Mouse (Mus musculus) urinary bladder, postnatal 25 days (tissue): ENCODE results near the gene Gnaq.
A peak's percentile ranks its signal among the peaks of the same experiment; 100 is the strongest.
"Not testable (repeated sequence)": the region's sequence is repeated elsewhere in the genome, so short reads cannot be mapped to it uniquely, and the experiment has no call there.

Experiments used
- DNase-seq: peaks from one replicate; pipeline ENCODE4 v3.0.0; 2022; ENCODE audit warnings: low spot score

Gnaq gene

DNA sequence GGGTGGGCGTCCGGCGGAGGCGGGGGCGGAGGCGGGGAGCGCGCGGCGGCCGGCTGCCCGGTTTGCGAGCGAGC lies at the start of gene Gnaq:
Gene Gnaq (plus strand): TSS at position 41 of the 74 bp plus-strand sequence.
- no peak for DNase-seq

GRCm38 (mm10) chr19:16083981-16084630 lies 48.5 kb upstream of the Gnaq start:
- DNase-seq = not testable (repeated sequence)

DNA sequence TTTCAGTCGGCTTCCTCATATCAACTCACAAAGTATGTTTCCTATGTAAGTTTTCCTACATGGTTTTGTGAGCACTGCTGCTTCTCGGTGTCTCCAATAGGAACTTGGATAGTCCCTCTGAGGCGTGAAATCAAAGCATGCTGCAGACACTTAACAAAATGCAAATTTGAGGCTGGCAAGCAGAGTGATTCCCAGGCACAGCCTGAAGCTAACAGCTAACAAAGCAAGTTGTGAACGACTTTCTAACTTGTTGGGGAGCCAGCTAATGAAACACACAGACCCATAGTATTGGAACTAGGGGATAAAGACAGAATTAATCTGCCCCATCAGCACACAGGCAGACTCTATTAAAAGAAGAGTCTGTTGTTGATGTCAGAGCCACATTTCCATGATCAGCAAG lies 47.4 kb upstream of the Gnaq start:
- DNase-seq = no peak

GRCm38 (mm10) chr19:16086154-16086553 lies 46.5 kb upstream of the Gnaq start:
- no peak for DNase-seq

GRCm38 (mm10) chr19:16086581-16086980 lies 46.0 kb upstream of the Gnaq start:
- no peak for DNase-seq

DNA sequence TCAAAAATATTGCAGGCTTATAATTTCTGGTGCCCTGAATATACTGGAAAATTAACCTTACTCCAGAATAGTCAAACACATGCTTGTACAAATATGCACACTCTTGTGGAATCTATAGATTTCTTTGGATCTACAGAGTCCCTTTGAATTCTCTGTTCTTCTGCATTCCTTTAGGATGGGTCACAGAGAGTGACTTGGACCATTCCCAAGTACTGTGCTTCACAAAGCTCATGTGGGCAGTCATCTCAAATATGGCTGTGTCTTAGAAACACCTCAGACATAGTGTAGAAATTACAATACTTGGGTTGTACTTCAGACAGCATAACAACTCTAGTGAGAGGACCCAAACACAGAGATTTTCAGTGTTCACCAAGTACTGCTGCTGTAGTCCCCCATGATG lies 45.2 kb upstream of the Gnaq start:
- DNase-seq = no peak

GRCm38 (mm10) chr19:16093616-16094015 lies 39.0 kb upstream of the Gnaq start:
- no peak for DNase-seq

- DNase-seq = no peak
These were observed 22.7 kb upstream of the Gnaq start for GRCm38 (mm10) chr19:16109901-16110300.

DNA sequence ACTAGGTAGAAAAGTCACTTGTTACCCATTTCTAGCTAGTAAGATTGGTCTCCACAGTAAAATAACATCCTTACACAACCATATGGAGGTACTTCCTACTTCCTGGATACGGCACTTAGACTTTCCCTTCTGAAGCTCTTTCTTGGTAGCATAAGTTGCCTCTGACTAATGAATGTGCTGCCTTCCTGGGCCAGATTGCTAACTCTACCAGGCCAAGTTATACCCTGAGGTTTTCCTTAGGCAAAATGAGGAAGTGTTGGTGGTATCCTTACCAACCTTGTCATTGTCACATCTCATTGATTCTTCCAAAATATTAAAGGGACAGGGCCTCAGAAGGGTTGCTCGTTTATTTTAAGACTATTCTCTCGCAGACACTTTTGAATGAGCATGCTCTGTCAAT lies 22.0 kb upstream of the Gnaq start:
- DNase-seq = no peak

DNA sequence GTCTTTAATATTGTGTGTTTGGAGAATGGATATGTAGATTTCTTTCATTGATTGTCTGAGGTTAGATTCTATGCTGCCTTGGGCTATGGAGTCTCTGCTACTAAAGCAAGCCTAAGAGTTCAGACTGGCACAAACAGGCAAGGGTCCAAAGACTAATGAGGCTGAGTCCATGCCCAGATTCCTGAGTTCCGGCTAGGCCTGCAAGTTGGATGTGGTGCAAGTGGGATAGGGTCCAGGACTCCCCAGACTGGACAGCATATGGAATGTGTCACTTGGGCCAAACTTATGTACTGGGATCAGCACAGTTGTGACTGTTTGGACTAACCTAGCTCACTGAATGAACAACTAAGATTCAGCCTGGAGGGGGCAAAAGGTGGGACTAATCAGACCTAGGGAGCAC lies 19.3 kb upstream of the Gnaq start:
- no peak for DNase-seq

GRCm38 (mm10) chr19:16118421-16118820 lies 14.2 kb upstream of the Gnaq start:
- DNase-seq = no peak

DNA sequence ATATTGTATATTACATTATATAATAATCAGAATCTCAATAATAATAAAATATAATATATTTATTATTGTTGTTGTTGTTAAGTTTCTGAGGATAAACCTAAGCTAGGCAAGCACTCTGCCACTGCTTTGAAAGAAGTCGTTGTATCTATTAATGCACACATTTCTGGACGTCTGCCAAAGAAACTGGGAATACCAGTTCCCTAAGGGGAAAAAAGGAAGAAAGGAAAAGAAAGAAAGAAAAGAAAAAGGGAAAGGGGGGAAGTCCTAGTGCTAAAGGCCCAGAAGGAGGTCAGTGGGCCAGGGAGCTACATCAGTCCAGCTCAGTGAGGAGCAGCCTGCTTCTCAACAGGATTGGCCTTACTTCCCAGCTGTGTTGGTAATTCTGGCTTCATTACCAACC lies 11.3 kb upstream of the Gnaq start:
- no peak for DNase-seq

- DNase-seq = no peak
These were observed 3.9 kb upstream of the Gnaq start for GRCm38 (mm10) chr19:16128715-16129114.

DNA sequence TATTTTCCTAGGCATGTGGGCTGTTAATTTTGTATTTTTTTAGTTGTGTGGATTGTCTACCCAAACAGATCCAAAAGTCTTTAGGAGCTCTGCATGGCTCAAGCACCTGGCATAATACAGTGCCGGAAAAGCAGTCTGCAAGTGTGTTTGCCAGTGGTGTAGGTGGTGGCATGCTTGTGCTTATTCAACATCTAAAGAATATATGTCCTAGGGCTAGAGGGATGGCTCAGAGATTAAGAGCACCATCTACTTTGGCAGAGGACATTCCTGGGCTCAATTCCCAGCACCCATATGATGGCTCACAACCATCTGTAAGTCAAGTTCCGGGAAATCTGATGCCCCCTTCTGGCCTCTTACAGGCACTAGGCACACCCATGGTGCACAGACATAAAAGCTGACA lies 3.5 kb upstream of the Gnaq start:
- no peak for DNase-seq

GRCm38 (mm10) chr19:16130476-16130875 lies 2.2 kb upstream of the Gnaq start:
- DNase-seq = no peak

- DNase-seq = no peak
These were observed 800 bp upstream of the Gnaq start for GRCm38 (mm10) chr19:16131831-16132230.

- DNase-seq = peak; percentile 90
These were observed 266 bp upstream of the Gnaq start for GRCm38 (mm10) chr19:16132340-16132790.

DNA sequence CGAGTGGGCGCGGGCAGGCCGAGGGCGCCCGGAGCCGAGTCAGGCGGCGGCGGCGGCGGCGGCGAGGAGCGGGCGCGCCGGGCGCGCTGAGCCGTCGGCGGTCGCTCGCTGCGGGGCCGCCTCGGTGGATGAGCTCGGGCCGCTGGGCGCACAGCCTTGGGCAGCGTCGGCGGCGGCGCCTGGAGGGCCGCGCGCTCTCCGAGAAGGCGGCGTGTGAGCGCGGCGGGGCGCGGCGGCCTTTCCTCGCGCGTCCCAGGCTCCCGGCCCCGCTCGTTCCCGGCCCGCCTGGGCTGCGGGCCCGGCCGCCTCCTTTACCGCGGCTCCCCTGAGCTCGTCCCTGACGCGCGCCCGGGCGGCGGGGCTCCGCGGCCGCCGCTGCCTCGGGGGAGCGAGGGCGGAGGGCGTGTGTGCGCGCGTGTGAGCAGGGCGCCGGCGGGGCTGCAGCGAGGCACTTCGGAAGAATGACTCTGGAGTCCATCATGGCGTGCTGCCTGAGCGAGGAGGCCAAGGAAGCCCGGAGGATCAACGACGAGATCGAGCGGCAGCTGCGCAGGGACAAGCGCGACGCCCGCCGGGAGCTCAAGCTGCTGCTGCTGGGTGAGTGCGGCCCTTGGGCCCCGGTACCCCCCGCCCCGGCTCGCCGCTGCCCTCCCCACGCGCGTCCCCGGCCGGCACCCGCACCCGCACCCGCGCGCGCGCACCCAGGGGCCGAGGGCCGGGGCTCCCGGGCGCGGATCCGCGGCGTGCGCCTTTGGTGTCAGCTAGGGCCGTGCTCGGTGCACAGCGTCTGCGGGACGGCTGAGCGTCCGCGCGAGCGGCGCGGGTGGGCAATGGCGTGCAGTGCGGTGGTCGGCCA lies 462 bp downstream of the Gnaq start:
- DNase-seq = peak; percentile 48

- no peak for DNase-seq
These were observed 1.3 kb downstream of the Gnaq start for GRCm38 (mm10) chr19:16133721-16134570.

- DNase-seq = no peak
These were observed 5.5 kb downstream of the Gnaq start for GRCm38 (mm10) chr19:16138064-16138580.

DNA sequence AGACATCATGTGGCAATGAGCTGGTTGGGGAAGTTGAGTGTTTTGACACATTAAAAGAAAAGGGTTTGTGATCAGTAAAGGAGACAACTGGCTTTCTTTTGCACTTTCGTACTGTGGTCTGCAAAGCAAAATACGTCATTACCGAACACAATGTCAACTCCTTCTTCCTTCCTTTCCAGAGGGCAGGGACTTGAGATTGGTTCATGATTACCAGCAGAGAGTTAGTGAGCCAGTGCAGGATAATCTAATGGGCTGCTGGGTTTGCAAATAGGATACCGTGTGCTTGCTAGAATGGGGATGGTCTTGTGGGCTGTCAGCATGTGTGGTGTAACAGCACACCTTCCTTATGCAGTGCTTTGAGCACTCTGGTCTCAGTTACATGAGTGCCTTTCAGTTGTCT lies 8.1 kb downstream of the Gnaq start:
- DNase-seq = no peak

GRCm38 (mm10) chr19:16141857-16142256 lies 9.2 kb downstream of the Gnaq start:
- DNase-seq = no peak

GRCm38 (mm10) chr19:16142990-16143389 lies 10.4 kb downstream of the Gnaq start:
- no peak for DNase-seq
